ENCODE assay signal across 12 mouse cellular contexts in genomic region chr7:28864288-28864750, GRCm38 (mm10). TPM values are rescaled to one million over a fixed set of nuclear protein-coding genes. Genes with fewer than 3 reads are reported as not detected.
A peak's percentile ranks its signal among the peaks of the same experiment; 100 is the strongest.
DNase-seq lines count a peak whose midpoint lies in the region; ATAC-seq lines count a peak whose summit lies in the region.
"Had no signal": no experiment of that assay in that cellular context is flagged by ENCODE, and none has a peak within 500 bp of the region (broad histone marks: within the 10 kb centered on the region; RNA-seq: fewer than 3 reads in every experiment).

No protein-coding gene starts in this region.

- no peak for ATAC-seq in hindbrain, embryonic 11.5 days (ENCODE audit: low FRiP score)
- ATAC-seq in hindbrain, embryonic 12.5 days (ENCODE audit: low FRiP score), result no peak
- peak; percentile 14; the same call in 1 of the 2 replicates for ATAC-seq in midbrain, embryonic 16.5 days
- ATAC-seq in midbrain, embryonic 11.5 days (ENCODE audit: low FRiP score), result no peak
- ATAC-seq: inflammation-experienced regulatory T-cells, adult 6 months had no signal

- H3K4me1 ChIP-seq in hindbrain, embryonic 11.5 days (replicated peaks; ENCODE audit: control insufficient read depth, insufficient read depth, low read length), result no peaks in the 10 kb centered on the region
- peaks cover 14% of the 10 kb centered on the region; the same call in 1 of the 2 replicates for H3K4me1 ChIP-seq in hindbrain, embryonic 12.5 days
- H3K4me1 ChIP-seq in midbrain, embryonic 16.5 days (ENCODE audit: control insufficient read depth, insufficient read depth, low read length), result no peaks in the 10 kb centered on the region; the same call in 1 of the 2 replicates
- H3K4me1 ChIP-seq in midbrain, embryonic 11.5 days (ENCODE audit: control insufficient read depth, insufficient read depth, low read length), result peaks cover 2% of the 10 kb centered on the region; the same call in 1 of the 2 replicates
- peaks cover 28% of the 10 kb centered on the region for H3K4me1 ChIP-seq in limb, embryonic 10.5 days

- no peaks in the 10 kb centered on the region for H3K27me3 ChIP-seq in hindbrain, embryonic 11.5 days (ENCODE audit: control insufficient read depth, insufficient read depth, low read length)
- H3K27me3 ChIP-seq in hindbrain, embryonic 12.5 days, result 0 out of 2 replicates have a peak, but pooled peaks cover 3% of the 10 kb centered on the region
- no peaks in the 10 kb centered on the region for H3K27me3 ChIP-seq in midbrain, embryonic 16.5 days (ENCODE audit: control insufficient read depth, insufficient read depth, low read depth, low read length)
- H3K27me3 ChIP-seq in midbrain, embryonic 11.5 days (ENCODE audit: control insufficient read depth, insufficient read depth, low read length), result no peaks in the 10 kb centered on the region
- H3K27me3 ChIP-seq in limb, embryonic 10.5 days (ENCODE audit: low read depth, poor library complexity, severe bottlenecking), result 0 out of 2 replicates have a peak, but pooled peaks cover 5% of the 10 kb centered on the region

- no peaks in the 10 kb centered on the region for H3K9me3 ChIP-seq in hindbrain, embryonic 11.5 days (ENCODE audit: control insufficient read depth, low read length)
- H3K9me3 ChIP-seq in hindbrain, embryonic 12.5 days (replicated peaks), result peaks cover 5% of the 10 kb centered on the region; the same call in 1 of the 2 replicates
- no peaks in the 10 kb centered on the region for H3K9me3 ChIP-seq in midbrain, embryonic 16.5 days (replicated peaks; ENCODE audit: control insufficient read depth, low read length, poor library complexity, severe bottlenecking)
- H3K9me3 ChIP-seq in midbrain, embryonic 11.5 days (ENCODE audit: control insufficient read depth, low read length), result peaks cover 4% of the 10 kb centered on the region; the same call in 1 of the 2 replicates
- H3K9me3 ChIP-seq in limb, embryonic 10.5 days (replicated peaks), result no peaks in the 10 kb centered on the region

- H3K4me3 ChIP-seq in hindbrain, embryonic 11.5 days (ENCODE audit: low read depth, low read length), result no peak overlapping the region
- H3K4me3 ChIP-seq in hindbrain, embryonic 12.5 days, result no peak overlapping the region
- H3K4me3 ChIP-seq in midbrain, embryonic 16.5 days (ENCODE audit: low read depth, low read length), result no peak overlapping the region
- H3K4me3 ChIP-seq in midbrain, embryonic 11.5 days (ENCODE audit: low read depth, low read length), result no peak overlapping the region
- no peak overlapping the region for H3K4me3 ChIP-seq in limb, embryonic 10.5 days

- 0 out of 2 replicates have a peak overlapping the region, but pooled peaks have one; percentile 15 for H3K9ac ChIP-seq in hindbrain, embryonic 11.5 days (ENCODE audit: low read depth, low read length)
- H3K9ac ChIP-seq in hindbrain, embryonic 12.5 days, result no peak overlapping the region
- peak overlapping the region; percentile 16; the same call in 1 of the 2 replicates for H3K9ac ChIP-seq in midbrain, embryonic 16.5 days (ENCODE audit: low read depth, low read length)
- H3K9ac ChIP-seq in midbrain, embryonic 11.5 days (ENCODE audit: low read length), result no peak overlapping the region; the same call in 1 of the 2 replicates

- H3K4me2 ChIP-seq in hindbrain, embryonic 11.5 days (replicated peaks; ENCODE audit: low read depth, low read length), result no peak overlapping the region
- H3K4me2 ChIP-seq in hindbrain, embryonic 12.5 days (replicated peaks), result no peak overlapping the region
- H3K4me2 ChIP-seq in midbrain, embryonic 16.5 days (ENCODE audit: low read length), result no peak overlapping the region
- no peak overlapping the region for H3K4me2 ChIP-seq in midbrain, embryonic 11.5 days

- 63% methylated on average over 9 of the region's 9 CpGs for WGBS in hindbrain, embryonic 11.5 days
- WGBS in hindbrain, embryonic 12.5 days, result 48% methylated on average over 9 of the region's 9 CpGs
- 42% methylated on average over 9 of the region's 9 CpGs for WGBS in midbrain, embryonic 16.5 days
- WGBS in midbrain, embryonic 11.5 days, result 64% methylated on average over 9 of the region's 9 CpGs
- WGBS in limb, embryonic 10.5 days, result 67% methylated on average over 9 of the region's 9 CpGs

- H3K27ac ChIP-seq in hindbrain, embryonic 11.5 days (ENCODE audit: low read depth, low read length), result no peak overlapping the region
- no peak overlapping the region for H3K27ac ChIP-seq in hindbrain, embryonic 12.5 days
- H3K27ac ChIP-seq in midbrain, embryonic 16.5 days (ENCODE audit: low read length), result no peak overlapping the region
- H3K27ac ChIP-seq in midbrain, embryonic 11.5 days (ENCODE audit: low read depth, low read length), result no peak overlapping the region
- H3K27ac ChIP-seq in limb, embryonic 10.5 days, result 0 out of 2 replicates have a peak overlapping the region, but pooled peaks have one; percentile 3

- H3K36me3 ChIP-seq in hindbrain, embryonic 11.5 days (ENCODE audit: control insufficient read depth, insufficient read depth, low read length), result no peaks in the 10 kb centered on the region
- no peaks in the 10 kb centered on the region for H3K36me3 ChIP-seq in hindbrain, embryonic 12.5 days
- H3K36me3 ChIP-seq in midbrain, embryonic 16.5 days (ENCODE audit: control insufficient read depth, insufficient read depth, low read length), result no peaks in the 10 kb centered on the region
- H3K36me3 ChIP-seq in midbrain, embryonic 11.5 days (ENCODE audit: control insufficient read depth, insufficient read depth, low read length), result no peaks in the 10 kb centered on the region
- H3K36me3 ChIP-seq in limb, embryonic 10.5 days, result no peaks in the 10 kb centered on the region

- no peak for DNase-seq in hindbrain, embryonic 11.5 days (ENCODE audit: low spot score)
- DNase-seq in midbrain, embryonic 11.5 days (ENCODE audit: low spot score, missing footprints), result no peak
- DNase-seq in limb, embryonic 10.5 days (ENCODE audit: low spot score), result no peak
- no peak for DNase-seq in cerebellum, postnatal 4 days (ENCODE audit: low spot score in 2 of 2)
- DNase-seq in spleen, postnatal 4 days (ENCODE audit: low spot score in 2 of 2), result no peak
- DNase-seq: adrenal gland, postnatal 14 days; cerebellum, adult 9-10 months; lung, adult 18-20 months; spleen, adult 18-20 months had no signal

RNA-seq across cellular contexts. Expression of gene Lgals7, which starts 0.7 kb away (rescaled TPM):
- 1.7 and 2.7 TPM in 2 replicates for polyA plus RNA-seq in hindbrain, embryonic 11.5 days (2014; fragmentation: Nextera tagmentation; extraction: Ambion mirVana)
- 3.1 and 3.5 TPM in 2 replicates for polyA plus RNA-seq in hindbrain, embryonic 12.5 days (2016; fragmentation: Nextera tagmentation; extraction: Ambion mirVana)
- polyA plus RNA-seq in midbrain, embryonic 16.5 days (2015; fragmentation: Nextera tagmentation; extraction: Ambion mirVana), result 6.7 and 10.3 TPM in 2 replicates
- 0.97 and 1.4 TPM in 2 replicates for polyA plus RNA-seq in midbrain, embryonic 11.5 days (2014; fragmentation: Nextera tagmentation; extraction: Ambion mirVana)
- polyA plus RNA-seq in limb, embryonic 10.5 days (2016; fragmentation: Nextera tagmentation; extraction: Ambion mirVana), result 0.41 and 0.73 TPM in 2 replicates

RNA-seq across cellular contexts. Expression of gene Capn12, which starts 16.9 kb away (rescaled TPM):
- 0.21 and 0.29 TPM in 2 replicates for polyA plus RNA-seq in hindbrain, embryonic 11.5 days (2014; fragmentation: Nextera tagmentation; extraction: Ambion mirVana)
- polyA plus RNA-seq in hindbrain, embryonic 12.5 days (2016; fragmentation: Nextera tagmentation; extraction: Ambion mirVana), result 0.34 and 0.78 TPM in 2 replicates
- 0.40 and 0.57 TPM in 2 replicates for polyA plus RNA-seq in midbrain, embryonic 16.5 days (2015; fragmentation: Nextera tagmentation; extraction: Ambion mirVana)
- 0.17 and 0.42 TPM in 2 replicates for polyA plus RNA-seq in midbrain, embryonic 11.5 days (2014; fragmentation: Nextera tagmentation; extraction: Ambion mirVana)
- polyA plus RNA-seq in limb, embryonic 10.5 days (2016; fragmentation: Nextera tagmentation; extraction: Ambion mirVana), result 0.44 and 0.48 TPM in 2 replicates

RNA-seq across cellular contexts. Expression of gene Lgals4, which starts 30.7 kb away (rescaled TPM):
- 2.1 and 2.5 TPM in 2 replicates for polyA plus RNA-seq in hindbrain, embryonic 11.5 days (2014; fragmentation: Nextera tagmentation; extraction: Ambion mirVana)
- polyA plus RNA-seq in hindbrain, embryonic 12.5 days (2016; fragmentation: Nextera tagmentation; extraction: Ambion mirVana), result 5.0 and 5.1 TPM in 2 replicates
- polyA plus RNA-seq in midbrain, embryonic 16.5 days (2015; fragmentation: Nextera tagmentation; extraction: Ambion mirVana), result 5.7 and 5.9 TPM in 2 replicates
- polyA plus RNA-seq in midbrain, embryonic 11.5 days (2014; fragmentation: Nextera tagmentation; extraction: Ambion mirVana), result 1.3 and 1.7 TPM in 2 replicates
- polyA plus RNA-seq in limb, embryonic 10.5 days (2016; fragmentation: Nextera tagmentation; extraction: Ambion mirVana), result 2.7 and 4.1 TPM in 2 replicates

RNA-seq across cellular contexts. Expression of gene Ech1, which starts 39.3 kb away (rescaled TPM):
- polyA plus RNA-seq in hindbrain, embryonic 11.5 days (2014; fragmentation: Nextera tagmentation; extraction: Ambion mirVana), result 83.8 and 84.2 TPM in 2 replicates
- 84.7 and 87.8 TPM in 2 replicates for polyA plus RNA-seq in hindbrain, embryonic 12.5 days (2016; fragmentation: Nextera tagmentation; extraction: Ambion mirVana)
- 86.6 and 96.4 TPM in 2 replicates for polyA plus RNA-seq in midbrain, embryonic 16.5 days (2015; fragmentation: Nextera tagmentation; extraction: Ambion mirVana)
- polyA plus RNA-seq in midbrain, embryonic 11.5 days (2014; fragmentation: Nextera tagmentation; extraction: Ambion mirVana), result 80.5 and 81.7 TPM in 2 replicates
- polyA plus RNA-seq in limb, embryonic 10.5 days (2016; fragmentation: Nextera tagmentation; extraction: Ambion mirVana), result 69.1 and 90.7 TPM in 2 replicates

RNA-seq across cellular contexts. Expression of gene Hnrnpl, which starts 56.0 kb away (rescaled TPM):
- polyA plus RNA-seq in hindbrain, embryonic 11.5 days (2014; fragmentation: Nextera tagmentation; extraction: Ambion mirVana), result 306 and 312 TPM in 2 replicates
- polyA plus RNA-seq in hindbrain, embryonic 12.5 days (2016; fragmentation: Nextera tagmentation; extraction: Ambion mirVana), result 297 and 345 TPM in 2 replicates
- 134 and 152 TPM in 2 replicates for polyA plus RNA-seq in midbrain, embryonic 16.5 days (2015; fragmentation: Nextera tagmentation; extraction: Ambion mirVana)
- polyA plus RNA-seq in midbrain, embryonic 11.5 days (2014; fragmentation: Nextera tagmentation; extraction: Ambion mirVana), result 331 and 342 TPM in 2 replicates
- 335 and 336 TPM in 2 replicates for polyA plus RNA-seq in limb, embryonic 10.5 days (2016; fragmentation: Nextera tagmentation; extraction: Ambion mirVana)

Comparison
In these comparisons a context has a peak if more than half of its experiments do, and no peak if none do; other contexts are left out.
1. H3K9ac ChIP-seq: peak in hindbrain, embryonic 11.5 days (single experiment) and midbrain, embryonic 16.5 days (single experiment); none in hindbrain, embryonic 12.5 days (single experiment) and midbrain, embryonic 11.5 days (single experiment).